Mouse (Mus musculus) stomach, postnatal 0 days (tissue): ENCODE data around the gene Phactr1. TPM values are rescaled to one million over a fixed set of nuclear protein-coding genes. Genes with fewer than 3 reads are reported as not detected.

Experiments used
- ATAC-seq: fragments of 200-750 bp; cut with Nextera tagmentation; 2 replicates; pipeline ENCODE4 v1.8.0; 2017; ENCODE audit not compliant: low FRiP score, low TSS enrichment
- DNase-seq: peaks from one replicate; pipeline ENCODE4 v3.0.0-alpha.2; 2016; ENCODE audit warnings: low spot score
- H3K27ac ChIP-seq: fragments of 300-500 bp; sonication (generic); replicated peaks from 2 replicates; pipeline ENCODE4 v1.5.1; 2014; ENCODE audit warnings: mild to moderate bottlenecking, control low read depth
- H3K27me3 ChIP-seq: fragments of 300-500 bp; sonication (generic); 2 replicates; pipeline ENCODE4 v1.6.1; 2014; ENCODE audit warnings: low read length; ENCODE audit not compliant: control insufficient read depth, insufficient read depth
- H3K36me3 ChIP-seq: fragments of 300-500 bp; sonication (generic); 2 replicates; pipeline ENCODE4 v1.6.1; 2014; ENCODE audit warnings: low read length, mixed read lengths; ENCODE audit not compliant: control insufficient read depth, insufficient read depth
- H3K4me1 ChIP-seq: fragments of 300-500 bp; sonication (generic); replicated peaks from 2 replicates; pipeline ENCODE4 v1.6.1; 2014; ENCODE audit warnings: antibody characterized with exemption; ENCODE audit not compliant: control insufficient read depth, insufficient read depth
- H3K4me2 ChIP-seq: fragments of 300-500 bp; sonication (generic); replicated peaks from 2 replicates; pipeline ENCODE4 v1.6.1; 2014; ENCODE audit warnings: low read depth, mild to moderate bottlenecking, control low read depth, moderate library complexity
- H3K4me3 ChIP-seq: fragments of 300-500 bp; sonication (generic); 2 replicates; pipeline ENCODE4 v1.5.1; 2014; ENCODE audit warnings: low read depth, low read length, control low read depth
- H3K9ac ChIP-seq: fragments of 300-500 bp; sonication (generic); 2 replicates; pipeline ENCODE4 v1.6.1; 2014; ENCODE audit warnings: mild to moderate bottlenecking, low read length, control low read depth, mixed read lengths
- H3K9me3 ChIP-seq: fragments of 300-500 bp; sonication (generic); 2 replicates; pipeline ENCODE4 v1.6.1; 2016; ENCODE audit warnings: low read length; ENCODE audit not compliant: control insufficient read depth
- CTCF ChIP-seq: IDR thresholded peaks from 2 replicates; pipeline ENCODE4 v1.5.1; 2016; ENCODE audit warnings: antibody characterized with exemption, low read depth, mild to moderate bottlenecking, moderate library complexity
- EP300 ChIP-seq: optimal IDR thresholded peaks from 2 replicates; pipeline ENCODE3; 2016; ENCODE audit warnings: antibody characterized with exemption
- WGBS: fragments of 180-500 bp; shearing (Covaris S2); extraction: QIAGEN DNeasy Blood & Tissue Kit; methylation state at CpG from one replicate; pipeline ENCODE4 v1.1.7; 2014; 5-methylcytosine and 5-hydroxymethylcytosine counted together
- polyA plus RNA-seq: library from polyadenylated mRNA; unstranded; fragments of >200 nt; fragmentation: Nextera tagmentation; extraction: Ambion mirVana; gene quantifications from 2 replicates; pipeline ENCODE4 v1.2.1, GENCODE M21; 2015

Gene Phactr1
- polyA plus RNA-seq, 1 experiment from 2014 or later, result 5.6 TPM

DNA sequence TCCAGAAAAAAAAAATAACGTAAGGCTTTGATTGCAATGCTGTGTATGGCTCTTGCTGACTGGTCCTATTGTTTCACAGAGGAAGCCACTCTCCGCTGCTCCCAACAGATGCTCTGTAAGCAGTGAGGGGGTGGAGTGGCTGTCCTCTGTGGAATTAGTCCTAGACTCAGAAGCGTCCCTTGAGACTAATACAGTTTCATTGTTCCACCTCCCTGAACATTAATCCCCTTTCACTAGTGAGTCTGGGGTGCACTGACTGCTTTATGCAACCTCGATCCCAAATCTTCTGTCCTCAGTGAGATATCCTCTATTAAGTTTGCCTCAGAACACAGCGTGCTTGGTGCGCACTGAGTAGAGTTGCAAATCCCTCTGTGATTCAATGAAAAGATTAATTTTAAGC, 91.9 kb downstream of the Phactr1 start:
- Histone ChIP-seq H3K4me1 (no peaks in the 10 kb centered on the region), H3K27ac (no peak overlapping the region), H3K4me3 (no peak overlapping the region), H3K9me3 (no peaks in the 10 kb centered on the region), H3K36me3 (no peaks in the 10 kb centered on the region), H3K4me2 (no peak overlapping the region), H3K27me3 (no peaks in the 10 kb centered on the region), H3K9ac (no peak overlapping the region)
- DNase-seq (no peak), ATAC-seq (no peak)
- 75% methylated on average over 6 of the region's 6 CpGs for WGBS
- no peak for TF ChIP-seq CTCF
- TF ChIP-seq EP300, result no peak

DNA sequence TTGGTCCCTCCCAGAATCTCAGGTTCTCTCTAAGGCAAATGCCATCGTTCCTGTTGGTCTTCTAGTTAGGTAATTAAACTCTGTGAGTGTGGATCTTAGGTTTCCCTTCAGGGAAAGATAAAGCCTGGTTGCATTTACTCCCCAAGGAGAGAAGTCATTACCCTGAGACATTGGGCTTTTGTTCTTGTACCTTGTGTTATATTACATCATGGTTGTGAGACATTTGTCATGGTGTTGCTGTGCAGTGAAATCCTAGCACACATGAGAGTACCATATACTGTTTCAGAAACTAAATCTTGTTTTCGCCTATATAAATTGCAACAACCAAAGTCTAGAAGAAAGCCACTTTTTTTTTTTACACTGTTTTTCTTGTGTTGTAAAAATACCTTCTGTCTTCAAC, 93.6 kb downstream of the Phactr1 start:
- TF ChIP-seq CTCF, result no peak
- no peak for TF ChIP-seq EP300
- Histone ChIP-seq H3K9me3 (no peaks in the 10 kb centered on the region), H3K27me3 (no peaks in the 10 kb centered on the region), H3K36me3 (no peaks in the 10 kb centered on the region), H3K4me3 (no peak overlapping the region), H3K4me1 (no peaks in the 10 kb centered on the region), H3K4me2 (no peak overlapping the region), H3K9ac (no peak overlapping the region), H3K27ac (no peak overlapping the region)
- ATAC-seq, result no peak
- DNase-seq, result no peak
- 78% methylated on average over 2 of the region's 2 CpGs for WGBS

DNA sequence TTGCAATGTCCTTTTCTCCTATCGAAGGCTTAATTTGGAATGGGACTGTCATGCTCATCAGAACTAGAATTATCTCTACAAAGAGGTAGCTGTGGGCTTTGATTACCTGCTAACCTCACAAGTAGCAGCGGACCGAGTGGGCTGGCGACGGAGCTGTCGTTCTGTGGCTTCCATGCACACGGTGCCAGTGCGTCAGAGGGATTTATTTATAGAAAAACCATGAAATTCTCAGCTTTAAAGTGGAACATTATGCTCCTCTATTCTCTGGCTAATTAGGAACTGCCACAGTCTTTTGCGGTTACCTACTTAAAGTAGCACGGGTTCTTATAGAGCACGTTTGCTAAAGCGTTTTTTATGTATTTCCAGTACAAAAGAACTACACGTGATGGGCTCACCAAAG, 101.7 kb downstream of the Phactr1 start:
- H3K27me3 ChIP-seq, result no peaks in the 10 kb centered on the region
- no peak for DNase-seq
- 86% methylated on average over 13 of the region's 13 CpGs for WGBS

DNA sequence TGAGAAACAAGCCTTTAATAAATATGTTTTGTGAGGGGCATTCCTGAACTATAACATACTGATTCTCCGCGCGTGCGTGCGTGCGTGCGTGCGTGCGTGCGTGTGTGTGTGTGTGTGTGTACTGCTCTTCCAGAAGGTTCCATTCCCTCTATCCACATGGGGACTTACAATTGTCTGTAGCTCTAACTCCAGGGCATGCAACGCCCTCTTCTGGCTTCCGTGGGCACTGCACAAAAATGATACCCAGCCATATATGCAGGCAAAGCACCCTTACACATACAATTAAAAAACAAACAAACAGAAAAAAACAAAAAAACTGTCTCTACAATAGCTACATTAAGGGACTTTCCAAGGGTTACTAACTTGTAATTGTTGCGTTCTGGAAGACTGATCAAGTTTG, 108.8 kb downstream of the Phactr1 start:
- 86% methylated on average over 13 of the region's 13 CpGs for WGBS
- ATAC-seq, result no peak

More for the DNA sequence above, 101.7 kb downstream of the Phactr1 start:
- H3K4me2 ChIP-seq, result no peak overlapping the region
- no peaks in the 10 kb centered on the region for H3K4me1 ChIP-seq
- H3K9me3 ChIP-seq, result no peaks in the 10 kb centered on the region
- H3K9ac ChIP-seq, result no peak overlapping the region
- H3K4me3 ChIP-seq, result no peak overlapping the region
- no peak overlapping the region for H3K27ac ChIP-seq
- TF ChIP-seq CTCF, result no peak
- TF ChIP-seq EP300, result no peak
- no peaks in the 10 kb centered on the region for H3K36me3 ChIP-seq
- ATAC-seq, result no peak

DNA sequence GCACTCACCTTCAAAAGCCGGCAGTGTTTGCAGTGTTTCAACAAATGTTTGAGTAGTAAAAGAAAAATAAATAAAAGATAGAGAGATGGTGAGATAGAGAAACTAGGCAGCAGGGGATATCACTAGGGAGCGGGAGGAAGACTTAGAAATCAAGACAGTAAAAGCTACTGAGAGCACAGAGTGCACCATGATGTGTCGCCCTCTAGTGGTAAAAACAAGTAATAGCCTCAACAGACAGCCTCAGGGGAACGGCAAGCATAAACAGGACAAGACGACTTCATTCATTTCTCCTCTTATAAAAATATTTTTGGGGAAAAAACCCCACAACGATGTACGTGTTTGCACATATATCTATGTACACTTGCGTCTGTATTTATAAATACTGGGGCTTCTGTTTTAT, 111.9 kb downstream of the Phactr1 start:
- no peak for ATAC-seq
- Histone ChIP-seq H3K4me2 (no peak overlapping the region), H3K9ac (no peak overlapping the region), H3K4me1 (no peaks in the 10 kb centered on the region), H3K27me3 (no peaks in the 10 kb centered on the region), H3K36me3 (no peaks in the 10 kb centered on the region), H3K27ac (no peak overlapping the region), H3K4me3 (no peak overlapping the region), H3K9me3 (no peaks in the 10 kb centered on the region)
- no peak for DNase-seq
- WGBS, result 21% methylated on average over 8 of the region's 8 CpGs
- TF ChIP-seq CTCF, result peak; percentile 81
- TF ChIP-seq EP300, result no peak

More for the DNA sequence above, 108.8 kb downstream of the Phactr1 start:
- no peak overlapping the region for H3K9ac ChIP-seq
- no peak overlapping the region for H3K4me2 ChIP-seq
- no peak for TF ChIP-seq EP300
- peak; percentile 36 for TF ChIP-seq CTCF
- H3K27me3 ChIP-seq, result no peaks in the 10 kb centered on the region
- no peaks in the 10 kb centered on the region for H3K36me3 ChIP-seq
- no peak overlapping the region for H3K4me3 ChIP-seq
- H3K4me1 ChIP-seq, result no peaks in the 10 kb centered on the region
- no peak for DNase-seq
- no peaks in the 10 kb centered on the region for H3K9me3 ChIP-seq
- H3K27ac ChIP-seq, result no peak overlapping the region

DNA sequence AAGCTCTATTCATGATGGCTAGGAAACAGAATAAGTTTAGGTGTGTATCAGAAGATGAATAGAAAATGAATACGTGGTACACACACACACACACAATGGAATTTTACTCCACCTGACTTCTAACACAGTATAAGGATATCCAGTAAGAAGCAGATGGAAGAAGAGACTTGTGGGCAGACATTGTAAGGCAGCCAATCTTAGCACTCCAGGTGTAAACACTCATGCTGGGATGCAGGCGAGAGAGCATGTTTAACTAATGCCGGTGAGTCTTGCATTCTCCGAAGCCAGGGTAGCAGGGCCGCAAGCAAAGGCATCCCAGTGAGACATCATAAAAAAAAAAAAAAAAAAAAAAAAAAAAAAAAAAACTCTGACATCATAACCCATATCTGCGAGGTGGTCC, 120.1 kb downstream of the Phactr1 start:
- Histone ChIP-seq H3K27me3 (no peaks in the 10 kb centered on the region), H3K9me3 (no peaks in the 10 kb centered on the region), H3K36me3 (no peaks in the 10 kb centered on the region), H3K9ac (no peak overlapping the region), H3K4me2 (no peak overlapping the region), H3K4me3 (no peak overlapping the region), H3K4me1 (no peaks in the 10 kb centered on the region), H3K27ac (no peak overlapping the region)
- DNase-seq (no peak), ATAC-seq (no peak)
- WGBS, result 68% methylated on average over 6 of the region's 6 CpGs
- TF ChIP-seq EP300 (no peak), CTCF (no peak)
